Mouse (Mus musculus): ENCODE data around the gene Cebpe.

Cebpe gene

DNA sequence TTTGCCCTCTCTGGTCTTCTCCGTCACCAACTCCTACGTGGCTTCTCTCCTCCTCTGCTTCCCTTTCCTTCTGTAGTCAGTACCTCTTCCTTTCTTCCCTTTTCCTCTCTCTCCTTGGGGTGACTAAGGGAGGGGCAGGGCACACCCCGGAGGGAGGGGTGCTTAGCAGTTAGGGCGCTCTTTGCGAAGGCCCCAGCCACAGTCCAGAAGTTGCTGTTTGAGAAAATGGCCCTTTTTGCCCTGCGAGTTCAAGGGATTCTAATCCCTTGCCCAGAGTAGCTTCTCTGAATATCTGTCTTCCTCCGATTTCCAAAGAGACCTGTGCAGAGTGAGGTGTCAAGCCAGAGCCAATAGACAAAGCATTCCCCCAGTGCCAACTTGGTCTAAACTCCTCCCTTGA is at the start of gene Cebpe:
Cebpe (minus strand) TSS at position 101 of the 400 bp plus-strand sequence.
- DNase-seq (ENCODE audit: low spot score), result no peak

DNA sequence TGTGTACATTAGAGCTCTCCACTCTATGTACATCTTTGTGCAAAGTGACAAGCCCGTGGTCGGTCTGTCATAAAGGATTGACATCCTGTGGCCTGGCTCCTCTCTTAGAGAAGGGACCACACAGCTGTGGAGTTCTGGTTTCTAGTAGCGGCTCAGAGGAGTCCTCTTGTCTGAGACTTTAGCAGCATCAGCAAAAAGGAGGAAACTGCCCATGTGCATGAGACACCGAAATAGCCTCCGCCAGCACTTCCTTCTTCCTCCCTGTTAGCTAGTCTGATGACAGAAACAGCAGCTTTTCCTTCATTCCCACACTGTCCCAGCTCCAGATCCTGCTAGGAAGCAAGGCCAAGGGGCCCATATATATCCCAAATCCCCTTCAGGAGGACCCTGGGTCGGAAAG is 44.4 kb upstream of the Cebpe start:
- no peak for DNase-seq (ENCODE audit: low spot score)

DNA sequence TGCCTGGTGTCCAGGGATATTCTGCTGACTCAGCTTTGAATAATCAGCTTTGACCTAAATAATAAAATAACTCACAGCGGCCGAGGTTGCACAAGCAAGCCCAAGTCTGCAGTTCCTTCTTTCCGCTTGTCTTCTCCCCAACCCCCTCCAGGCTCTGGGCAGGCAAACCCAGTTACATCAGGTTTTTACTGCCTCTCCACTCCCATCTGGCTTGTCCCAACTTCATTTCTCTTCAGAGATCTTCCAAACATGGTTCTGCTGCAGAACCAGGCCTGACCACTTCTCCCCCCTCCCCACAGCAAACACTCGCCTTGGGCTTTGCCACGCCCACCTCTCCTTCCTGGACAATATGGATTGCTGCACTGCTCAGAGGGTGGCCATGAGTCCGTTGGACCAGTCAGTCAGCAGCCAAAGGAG is 42.6 kb upstream of the Cebpe start:
- peak; percentile 27 for DNase-seq (ENCODE audit: low spot score)

DNA sequence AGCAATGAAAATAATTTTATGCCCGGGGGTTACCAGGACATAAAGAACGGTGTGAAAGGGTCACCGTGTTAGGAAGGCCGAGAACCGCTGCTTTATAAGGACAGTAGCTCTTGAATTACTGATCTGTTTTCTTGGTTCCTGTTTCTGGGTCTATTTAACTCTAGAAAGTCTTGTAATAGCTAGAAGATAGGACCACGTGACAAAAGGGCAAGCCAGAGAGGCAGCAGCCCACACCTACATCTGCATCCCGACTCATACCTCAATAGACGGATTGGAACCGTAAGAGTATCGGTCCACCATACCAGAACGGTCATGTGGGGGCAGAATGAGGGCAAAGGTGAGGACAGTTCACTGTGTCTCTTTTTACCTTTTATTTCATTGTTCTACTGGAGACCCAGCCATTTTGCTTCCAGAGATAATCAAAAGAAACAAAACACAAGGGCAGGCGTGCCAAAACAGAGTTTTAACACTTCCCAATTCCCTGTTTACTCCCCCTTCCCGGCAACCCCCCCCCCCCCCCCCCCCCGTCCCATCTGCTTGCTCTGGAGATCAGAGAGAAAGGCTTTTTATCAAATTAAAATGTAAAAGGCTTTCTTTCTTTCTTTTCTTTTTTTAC is 42.1 kb upstream of the Cebpe start:
- no peak for DNase-seq (ENCODE audit: low spot score)

DNA sequence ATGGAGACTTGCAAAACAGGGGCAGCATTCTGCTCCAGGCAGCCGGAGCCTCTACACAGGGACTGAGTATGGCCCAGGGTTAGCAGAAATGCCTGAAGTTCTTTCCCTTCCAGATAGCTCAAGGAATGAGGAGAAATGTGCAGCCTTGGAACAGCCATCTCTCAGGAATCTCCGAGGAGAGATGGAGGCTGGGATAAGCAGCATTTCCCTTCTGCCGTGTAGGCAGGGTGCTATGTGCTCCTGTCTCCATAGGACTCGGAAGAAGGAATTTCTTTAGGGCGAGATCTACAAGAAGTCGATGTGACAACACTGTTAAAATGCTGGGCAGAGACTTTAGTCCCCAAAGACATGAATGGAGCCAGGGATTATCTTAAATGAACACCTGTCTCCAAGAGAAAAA is 41.0 kb upstream of the Cebpe start:
- no peak for DNase-seq (ENCODE audit: low spot score)

DNA sequence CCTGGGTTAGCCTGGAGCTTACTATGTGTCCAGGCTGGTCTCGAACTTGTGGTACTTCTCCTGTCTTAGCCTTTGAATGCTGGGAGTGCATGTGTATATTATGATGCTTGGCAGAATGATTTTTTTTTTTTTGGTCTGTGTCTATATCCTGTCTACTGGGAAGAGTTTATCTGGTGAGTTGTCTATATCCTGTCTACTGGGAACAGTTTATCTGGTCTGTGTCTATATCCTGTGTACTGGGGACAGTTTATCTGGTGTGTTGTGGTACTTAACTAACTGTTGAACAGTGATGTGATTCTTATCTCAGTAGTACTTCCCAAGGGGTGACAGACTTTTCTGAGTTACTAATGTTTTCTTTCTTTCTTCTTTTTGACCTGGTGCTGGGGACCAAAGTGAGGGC is 39.8 kb upstream of the Cebpe start:
- no peak for DNase-seq (ENCODE audit: low spot score)

DNA sequence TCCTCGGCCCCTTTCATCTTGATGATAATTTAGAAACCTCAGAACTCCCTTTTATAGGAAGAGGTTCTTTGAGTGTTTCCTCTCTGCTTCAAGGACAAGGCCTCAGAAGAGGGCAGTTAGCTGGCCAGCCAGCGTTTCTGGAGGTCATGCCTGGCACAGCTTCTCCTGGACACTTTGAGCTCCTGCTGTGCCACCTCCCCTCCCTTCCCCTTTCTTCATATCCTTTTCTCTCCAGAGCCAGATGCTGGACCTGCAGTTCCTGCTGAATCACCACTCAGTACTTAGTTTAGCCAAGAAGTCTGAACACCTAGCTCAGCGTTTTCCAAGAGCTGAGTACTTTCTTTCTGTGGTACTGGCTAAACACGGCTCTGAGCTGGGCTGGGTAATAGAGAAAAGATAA is 37.3 kb upstream of the Cebpe start:
- DNase-seq (ENCODE audit: low spot score), result no peak

DNA sequence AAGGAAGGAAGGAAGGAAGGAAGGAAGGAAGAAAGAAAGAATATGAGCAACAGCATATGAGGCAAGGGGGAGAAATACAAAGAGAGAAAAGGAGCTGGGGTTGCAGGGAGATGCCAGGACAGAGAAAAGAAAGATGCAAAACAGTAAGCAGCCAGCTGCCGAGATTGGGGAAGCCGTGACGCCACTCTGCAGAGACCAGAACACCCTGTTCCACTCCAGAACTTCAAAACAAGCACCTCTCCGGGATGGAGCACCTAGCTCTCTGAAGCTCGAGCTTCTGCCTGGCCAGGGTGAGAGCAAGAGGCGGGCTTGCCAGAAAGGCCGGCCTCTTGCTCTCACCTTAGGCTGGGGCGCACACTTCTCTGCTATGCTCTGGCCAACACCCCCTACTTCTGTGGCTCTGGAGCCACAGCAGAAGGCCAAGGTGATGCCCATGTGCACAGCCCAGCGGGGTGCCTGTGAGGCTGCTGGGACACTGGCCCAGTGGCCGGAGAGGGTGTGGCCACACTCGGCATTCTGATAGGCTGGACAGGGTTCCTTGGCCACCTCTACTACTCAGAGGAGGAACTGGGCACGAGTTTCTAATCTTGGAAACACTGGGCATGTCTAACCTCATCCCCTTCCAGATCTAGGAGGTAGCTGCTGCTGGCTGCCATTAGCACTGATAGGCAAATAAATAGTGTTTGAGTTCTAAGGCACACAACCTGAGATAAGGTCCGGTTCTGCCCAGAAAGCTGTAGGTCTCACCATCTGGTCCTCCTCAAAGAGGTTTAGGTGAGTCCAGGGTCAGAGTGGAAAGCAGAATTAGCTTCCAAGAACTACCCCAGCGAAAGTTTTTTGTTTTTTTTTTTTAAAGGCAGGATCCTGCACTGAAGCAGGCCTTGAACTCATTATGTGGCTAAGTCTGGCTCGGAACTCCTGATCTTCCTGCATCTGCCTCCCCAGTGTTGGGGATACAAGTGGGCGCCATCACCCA is 36.3 kb upstream of the Cebpe start:
- no peak for DNase-seq (ENCODE audit: low spot score)

DNA sequence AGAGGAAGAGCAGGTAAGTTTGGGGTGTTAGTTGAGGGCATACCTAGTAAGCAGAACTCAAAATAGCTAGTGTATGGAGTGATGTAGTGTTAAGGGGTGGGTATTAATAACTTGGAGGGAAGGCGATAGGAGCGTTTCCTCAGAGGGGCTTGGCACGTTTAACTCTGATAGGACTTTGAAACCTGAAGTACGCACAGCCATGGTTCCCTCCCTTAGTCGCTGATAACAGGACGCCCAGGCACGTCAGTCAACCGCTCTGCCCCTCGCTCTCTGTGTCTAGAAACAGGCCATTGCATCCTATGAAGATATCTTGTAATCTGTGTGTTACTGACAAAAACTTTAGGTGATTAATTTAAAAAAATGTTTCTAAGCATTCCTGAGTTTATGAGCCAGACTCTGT is 34.1 kb upstream of the Cebpe start:
- no peak for DNase-seq (ENCODE audit: low spot score)

DNA sequence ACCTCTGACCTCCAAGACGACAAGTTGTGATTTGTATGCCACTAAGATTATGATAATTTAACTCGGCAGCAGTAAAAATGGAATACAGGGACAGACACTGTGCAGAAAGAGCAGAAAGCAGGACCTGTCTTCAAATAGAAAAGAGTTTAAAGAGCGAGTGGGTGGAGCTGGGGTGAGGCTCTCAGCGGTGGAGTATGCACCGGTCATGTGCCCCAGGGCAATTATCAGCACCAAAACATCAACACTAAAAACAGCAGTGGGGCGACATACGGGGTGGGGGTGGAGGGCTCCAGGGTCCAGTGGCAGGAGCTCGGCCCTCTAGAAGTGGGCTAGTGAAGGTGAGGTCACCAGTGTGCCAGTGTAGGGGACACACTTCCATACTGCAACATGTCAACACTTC is 32.5 kb upstream of the Cebpe start:
- DNase-seq (ENCODE audit: low spot score), result no peak

DNA sequence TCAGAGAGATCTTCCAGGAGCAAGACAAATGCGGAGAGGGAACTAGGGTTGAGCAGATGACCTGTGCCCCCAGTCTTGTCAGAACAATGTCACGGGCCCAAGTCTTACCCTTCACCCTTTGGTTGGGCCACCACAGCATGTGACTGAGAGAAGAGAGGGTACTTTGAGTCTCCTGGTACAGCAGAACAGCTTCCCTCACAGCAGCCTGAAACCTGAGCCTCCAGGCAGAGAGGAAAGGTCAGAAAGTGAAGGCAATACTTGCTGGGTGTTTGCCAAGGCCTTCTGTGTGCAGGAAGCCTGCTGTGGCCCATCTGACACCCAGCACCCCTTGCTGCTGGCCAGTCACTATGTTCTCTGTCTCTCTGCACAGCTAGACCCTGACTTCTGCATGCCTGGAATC is 30.4 kb upstream of the Cebpe start:
- DNase-seq (ENCODE audit: low spot score), result no peak

DNA sequence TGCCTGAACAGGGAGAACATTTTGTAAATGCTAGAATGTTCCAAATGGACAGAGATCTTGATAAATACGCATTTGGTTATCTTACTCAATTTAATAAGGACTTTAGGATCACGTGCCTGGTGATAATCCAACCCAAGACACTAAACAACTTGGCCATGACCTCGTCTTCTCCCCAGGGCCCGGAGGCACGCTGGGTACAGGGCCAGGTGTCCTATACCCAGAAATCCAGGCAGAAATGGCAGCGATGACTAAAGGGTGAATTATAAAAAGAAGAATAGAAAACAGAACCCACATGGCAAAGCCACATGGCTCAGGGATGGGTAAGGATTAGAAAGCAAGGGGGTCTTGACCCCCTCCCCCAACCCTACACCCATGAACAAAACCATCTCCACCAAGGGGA is 29.7 kb upstream of the Cebpe start:
- no peak for DNase-seq (ENCODE audit: low spot score)

DNA sequence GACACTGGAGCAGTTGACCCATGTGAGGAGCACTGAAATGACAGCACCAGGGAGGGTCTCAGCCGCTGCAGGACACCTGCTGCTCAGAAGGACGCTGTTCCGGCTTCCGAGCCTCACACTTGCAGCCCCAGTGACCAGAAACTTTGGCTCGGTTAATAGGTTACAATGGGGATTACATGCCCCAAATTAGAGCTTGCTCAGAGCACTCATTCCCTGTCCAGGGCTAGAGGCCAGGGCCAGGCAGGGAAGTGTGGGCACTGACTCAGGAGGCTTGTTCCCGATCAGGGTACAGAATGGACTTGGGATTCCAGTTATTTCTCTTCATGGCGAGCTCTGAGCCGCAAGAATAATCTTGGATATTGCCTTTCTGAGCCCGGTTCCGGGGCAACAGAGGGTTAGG is 25.7 kb upstream of the Cebpe start:
- no peak for DNase-seq (ENCODE audit: low spot score)

DNA sequence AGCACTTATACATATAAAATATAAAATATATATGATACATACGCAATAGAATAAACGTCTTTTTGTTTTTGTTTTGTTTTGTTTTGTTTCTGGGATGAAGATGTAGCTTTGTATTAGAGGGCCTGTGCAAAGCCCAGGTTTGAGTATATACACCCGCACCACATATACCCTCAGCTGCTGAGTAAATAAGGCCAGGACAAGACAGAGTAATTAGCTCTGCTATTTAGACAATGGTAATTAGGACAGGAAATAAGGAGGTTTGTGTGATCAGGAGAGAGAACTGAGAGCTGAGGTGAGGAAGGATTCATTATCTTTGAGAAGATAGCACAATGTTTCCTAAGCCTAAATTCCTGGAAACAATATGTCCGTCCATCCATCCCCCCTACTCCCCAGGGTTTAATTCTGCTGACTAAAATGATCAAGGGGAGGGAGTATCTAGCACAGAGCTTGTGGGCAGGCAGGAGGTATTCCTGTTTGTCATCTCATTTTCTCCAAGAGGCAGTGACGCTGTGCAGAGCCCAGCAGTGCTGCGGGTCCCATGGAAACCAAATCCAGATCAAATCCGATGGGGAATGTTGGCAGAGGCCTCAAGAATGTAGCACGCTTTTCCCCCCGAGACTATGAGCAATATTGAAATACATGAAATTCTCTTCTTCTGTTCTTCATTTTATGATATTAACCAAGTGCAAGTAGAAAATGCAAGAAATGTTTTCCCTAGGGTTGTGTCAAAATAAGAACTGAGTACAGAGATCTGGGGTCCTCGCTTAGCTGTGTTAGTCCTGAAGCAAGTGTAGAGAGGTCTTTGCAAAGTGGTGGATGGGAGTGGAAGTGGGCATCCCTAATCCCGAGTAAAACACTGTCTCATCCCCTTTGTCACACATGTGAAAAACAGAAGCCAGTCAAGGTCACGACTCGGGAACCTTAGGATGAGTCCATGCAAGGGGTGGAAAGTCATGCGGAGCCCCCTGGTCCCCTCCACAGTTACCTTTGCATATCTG is 24.9 kb upstream of the Cebpe start:
- no peak for DNase-seq (ENCODE audit: low spot score)

DNA sequence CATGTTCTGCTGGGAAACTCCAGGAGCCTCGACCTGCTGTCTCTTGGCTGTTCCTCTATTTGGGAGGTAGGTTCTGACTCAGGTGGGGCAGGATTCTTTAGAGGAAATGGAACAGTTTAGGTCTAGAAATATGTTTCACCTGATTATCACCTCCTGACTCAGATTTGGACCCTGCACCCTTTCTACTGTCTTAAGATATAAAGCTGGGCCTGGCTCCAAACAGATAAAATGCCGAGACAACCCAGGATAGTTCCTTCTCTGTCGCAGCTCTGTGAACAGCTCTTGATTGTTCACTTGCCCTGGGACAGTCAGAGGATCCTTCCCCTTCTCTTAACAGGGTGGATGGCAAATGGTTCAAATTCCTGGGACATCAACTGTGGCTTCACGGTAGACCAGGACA is 23.2 kb upstream of the Cebpe start:
- no peak for DNase-seq (ENCODE audit: low spot score)

DNA sequence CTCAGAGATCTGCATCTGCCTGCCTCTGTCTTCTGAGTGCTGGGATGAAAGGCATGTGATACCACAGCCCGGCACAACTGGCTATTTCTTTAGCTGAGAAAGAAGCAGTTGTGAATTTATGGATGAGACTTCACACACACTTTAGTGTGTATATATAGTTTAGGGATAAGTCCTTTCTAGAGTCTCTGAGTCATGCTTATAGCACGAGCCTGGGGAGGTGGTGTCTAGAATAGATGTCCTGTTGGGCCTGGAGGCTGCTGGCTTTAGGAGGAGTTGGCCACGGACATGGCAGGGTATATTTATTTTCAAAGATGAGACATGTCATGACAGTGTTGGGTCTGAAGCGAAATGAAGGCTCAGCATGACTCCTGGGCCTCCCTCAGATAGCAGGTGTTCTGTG is 22.0 kb upstream of the Cebpe start:
- no peak for DNase-seq (ENCODE audit: low spot score)

DNA sequence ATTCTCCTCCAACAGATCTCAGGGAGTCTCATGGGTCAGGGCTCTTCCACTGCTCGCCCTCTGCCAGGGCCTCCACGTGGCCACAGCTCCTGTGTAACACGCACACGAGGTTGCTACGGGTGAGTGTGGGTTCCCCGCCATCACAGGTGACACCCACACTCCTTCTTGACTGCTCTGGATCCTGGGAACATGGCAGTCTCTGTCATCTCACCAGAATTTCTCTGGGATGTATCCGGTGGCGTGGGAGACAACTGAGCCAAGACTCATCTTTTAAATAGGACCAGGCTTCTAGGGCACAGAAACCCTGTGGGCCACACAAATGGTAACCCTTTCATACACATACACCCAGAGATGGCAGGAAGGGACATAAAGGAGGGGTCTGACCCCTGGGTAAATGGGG is 20.2 kb upstream of the Cebpe start:
- no peak for DNase-seq (ENCODE audit: low spot score)

DNA sequence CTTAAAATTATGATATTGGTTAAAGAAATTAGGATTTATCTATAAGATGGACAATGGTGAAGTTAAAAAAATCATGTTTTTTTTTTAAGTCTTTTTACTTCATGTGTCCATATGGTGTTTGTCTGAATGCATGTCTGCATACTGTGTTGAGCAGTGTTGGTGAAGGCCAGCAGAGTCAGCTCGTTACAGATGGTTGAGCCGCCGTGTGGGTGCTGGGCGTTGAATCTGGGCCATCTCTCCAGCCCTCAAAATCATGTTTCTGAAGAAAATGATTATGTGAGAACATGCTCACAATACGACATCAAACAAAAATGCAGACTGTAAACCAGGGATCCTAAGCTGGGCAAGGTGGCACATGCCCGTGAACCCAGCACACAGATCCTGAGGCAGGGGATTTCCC is 18.3 kb upstream of the Cebpe start:
- DNase-seq (ENCODE audit: low spot score), result no peak

DNA sequence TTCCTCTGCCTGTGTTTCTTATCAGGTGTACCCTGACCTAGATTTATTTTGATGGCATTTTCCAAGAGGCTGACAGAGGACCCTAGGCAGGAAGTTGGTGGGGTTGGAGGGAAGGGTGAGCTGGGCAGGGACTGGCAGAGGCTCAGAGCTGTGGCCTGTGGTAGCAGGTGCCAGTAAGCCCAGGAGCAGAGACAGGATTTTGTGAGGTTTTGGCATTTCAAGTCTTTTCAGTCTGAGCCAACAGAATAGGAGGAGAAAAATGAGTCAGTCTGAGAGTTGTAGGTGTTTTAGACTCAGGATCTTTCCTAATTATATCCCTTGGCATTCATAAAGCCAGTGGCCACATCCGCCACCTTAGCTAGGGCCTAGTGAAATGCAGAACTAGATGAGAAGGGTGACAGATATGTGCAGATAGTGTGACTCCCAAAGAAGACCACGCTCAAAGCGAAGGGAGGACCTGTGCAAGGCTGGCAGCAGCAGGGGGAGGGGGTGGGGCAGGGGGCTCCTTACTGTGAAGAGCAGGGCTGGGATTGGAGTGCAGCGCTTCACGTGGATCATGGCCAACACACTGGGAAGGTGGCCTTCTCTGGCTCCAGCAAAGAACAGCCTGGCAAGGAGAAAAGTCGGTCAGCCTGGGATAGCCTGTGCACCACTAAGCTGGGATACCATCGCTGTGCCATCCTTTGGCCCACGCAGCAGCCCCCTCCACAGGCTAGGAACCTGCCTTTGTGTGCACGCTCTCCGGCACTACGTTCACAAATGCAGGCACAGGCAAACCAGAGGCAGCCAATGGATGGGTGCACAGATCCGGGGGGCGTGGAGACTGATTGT is 17.1 kb upstream of the Cebpe start:
- no peak for DNase-seq (ENCODE audit: low spot score)

DNA sequence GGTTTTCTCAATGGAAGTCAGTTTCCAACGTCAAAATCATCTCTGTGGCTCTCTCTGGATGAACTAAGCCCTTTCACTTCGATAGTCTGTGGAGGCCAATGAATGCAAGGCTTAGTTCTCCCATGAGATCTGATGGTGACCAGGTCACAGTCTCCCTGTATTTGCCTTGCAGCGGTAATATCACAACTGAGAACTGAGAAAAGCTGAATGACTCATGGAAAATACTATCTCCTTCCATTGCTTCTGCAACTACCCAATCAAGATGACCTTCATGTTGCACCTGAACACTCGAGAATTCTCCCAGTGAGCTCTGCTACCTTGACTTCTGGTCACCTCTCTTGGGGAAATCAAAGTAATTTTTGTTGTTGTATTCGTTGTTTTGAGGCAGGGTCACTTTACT is 15.6 kb upstream of the Cebpe start:
- DNase-seq (ENCODE audit: low spot score), result no peak

DNA sequence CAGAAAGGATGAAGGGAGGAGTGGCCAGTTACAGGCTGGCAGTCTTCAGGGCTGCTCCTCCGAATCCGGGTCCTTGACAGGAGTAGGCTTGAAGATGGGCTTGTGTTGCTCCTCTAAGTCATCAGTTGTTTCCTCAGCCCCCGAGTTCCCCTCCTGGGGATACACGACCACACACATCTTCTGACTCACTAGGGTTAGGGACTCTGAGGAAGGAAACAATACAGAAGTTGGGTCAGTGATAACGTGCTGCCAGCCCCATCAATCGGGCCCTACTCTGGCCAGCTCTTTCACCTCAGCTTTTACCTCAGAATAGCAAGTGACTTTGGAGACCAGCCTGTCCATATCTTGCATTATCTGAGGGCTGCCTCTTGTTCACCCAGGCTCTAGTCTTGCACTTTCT is 12.1 kb upstream of the Cebpe start:
- DNase-seq (ENCODE audit: low spot score), result no peak

DNA sequence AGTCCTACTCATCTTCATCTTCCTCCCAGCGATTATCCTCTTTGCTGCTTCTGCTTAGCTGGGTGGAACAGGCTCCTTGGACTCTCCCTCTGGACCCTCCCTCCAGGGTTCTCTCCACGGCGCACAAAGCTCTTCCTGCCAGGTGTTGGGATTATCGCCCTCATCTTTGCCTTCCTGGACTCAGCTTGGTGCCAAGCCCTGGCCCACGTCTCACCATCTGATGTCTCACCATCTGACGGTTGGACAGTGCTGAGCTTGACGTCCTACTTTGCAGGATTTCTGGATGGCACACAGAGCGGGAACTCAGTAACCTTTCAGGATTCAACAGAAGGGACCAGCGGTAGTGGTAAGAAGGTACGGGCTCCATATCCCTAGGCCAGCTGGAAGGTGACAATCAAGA is 9.7 kb upstream of the Cebpe start:
- DNase-seq (ENCODE audit: low spot score), result no peak
